Mouse (Mus musculus): Measurements from ENCODE around the gene Dvl1.

Gene Dvl1

GRCm38 (mm10) chr4:155907003-155907402, 59.8 kb downstream of the Dvl1 start:
- 73% methylated on average over 11 of the region's 11 CpGs for WGBS

GRCm38 (mm10) chr4:155908281-155908680, 61.1 kb downstream of the Dvl1 start:
- 78% methylated on average over 7 of the region's 7 CpGs for WGBS

GRCm38 (mm10) chr4:155908751-155909150, 61.5 kb downstream of the Dvl1 start:
- 72% methylated on average over 4 of the region's 4 CpGs for WGBS

Data from cerebral cortex, adult 2 months (tissue).